Mouse (Mus musculus) heart, adult 2 months (tissue): ENCODE measurements at regions not wholly inside any gene's neighbourhood (a gene's known extent, or its start where the extent isn't known, plus 50 kb on each side); places are given as distances from the start of the nearest gene placed in this dataset.

Source experiments
- DNase-seq, 2 experiments: peaks; one replicate each; pipeline ENCODE4 v3.0.0; 2021
- H3K27ac ChIP-seq: fragments of 200-600 bp; 2 replicates; pipeline ENCODE4 v1.8.1; 2022
- H3K27me3 ChIP-seq: fragments of 200-500 bp; 2 replicates; pipeline ENCODE4 v1.6.1; 2012; ENCODE audit warnings: mild to moderate bottlenecking, low read length, inconsistent platforms, mixed read lengths; ENCODE audit not compliant: control insufficient read depth, insufficient read depth
- H3K36me3 ChIP-seq: fragments of 200-500 bp; 2 replicates; pipeline ENCODE4 v1.6.1; 2012; ENCODE audit warnings: low read length, inconsistent platforms; ENCODE audit not compliant: control insufficient read depth, insufficient read depth
- H3K4me1 ChIP-seq: fragments of 200-500 bp; 2 replicates; pipeline ENCODE4 v1.6.1; 2011; ENCODE audit warnings: low read length; ENCODE audit not compliant: control insufficient read depth, insufficient read depth
- H3K4me3 ChIP-seq: fragments of 200-600 bp; 2 replicates; pipeline ENCODE4 v1.8.1; 2022
- H3K79me2 ChIP-seq: fragments of 200-500 bp; replicated peaks from 2 replicates; pipeline ENCODE4 v1.6.1; 2012; ENCODE audit warnings: mild to moderate bottlenecking, inconsistent platforms, low read length, moderate library complexity, mixed read lengths; ENCODE audit not compliant: control insufficient read depth, insufficient read depth
- H3K9ac ChIP-seq: fragments of 200-500 bp; 2 replicates; pipeline ENCODE4 v1.6.1; 2012; ENCODE audit warnings: low read depth, mild to moderate bottlenecking, control low read depth, inconsistent platforms, low read length, mixed read lengths
- CTCF ChIP-seq: fragments of 200-600 bp; IDR thresholded peaks from 2 replicates; pipeline ENCODE4 v1.8.1; 2022; ENCODE audit warnings: antibody characterized with exemption, mild to moderate bottlenecking, moderate library complexity
- EP300 ChIP-seq: fragments of 200-500 bp; IDR thresholded peaks from 2 replicates; pipeline ENCODE4 v1.6.1; 2011; ENCODE audit warnings: low read depth, low read length, control low read depth; ENCODE audit not compliant: insufficient read depth
- POLR2A ChIP-seq: fragments of 200-500 bp; IDR thresholded peaks from 2 replicates; pipeline ENCODE4 v1.6.1; 2011; ENCODE audit warnings: mild to moderate bottlenecking, low read depth, low read length, control low read depth; ENCODE audit not compliant: insufficient read depth
- WGBS: fragments of 180-500 bp; shearing (Covaris S2); methylation state at CpG from one replicate; pipeline ENCODE4 v1.1.7; 2018; 5-methylcytosine and 5-hydroxymethylcytosine counted together
- intact Hi-C: fragments of 180-260 bp; cut with DNase I; formaldehyde crosslinking; loops from one replicate; pipeline ENCODE4 v1.15.1; 2025

DNA sequence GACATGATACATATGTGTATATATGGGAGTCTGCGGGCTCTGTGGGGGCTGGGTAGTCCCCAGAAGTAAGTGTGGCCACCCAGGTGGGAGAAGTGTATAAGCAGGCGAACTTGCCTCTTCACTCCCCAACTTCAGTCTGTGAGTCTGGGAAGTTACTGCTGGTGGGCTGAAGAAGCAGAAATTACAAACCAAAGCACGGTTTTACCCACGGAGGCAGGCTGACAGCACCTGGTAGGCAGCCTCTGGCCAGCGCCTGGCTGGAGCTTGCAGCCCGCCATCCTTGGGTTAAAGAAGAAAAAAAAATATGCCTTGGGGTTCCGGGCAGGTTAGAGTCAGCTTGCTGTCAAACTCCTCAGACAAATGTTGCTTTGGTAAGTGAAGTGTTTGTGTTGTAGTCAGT, 131.9 kb upstream of the Ubr2 start:
- 12% methylated on average over 7 of the region's 7 CpGs for WGBS
- no peaks in the 10 kb centered on the region for H3K79me2 ChIP-seq
- peak overlapping the region; percentile 41 for H3K27ac ChIP-seq
- H3K9ac ChIP-seq, result peak overlapping the region; percentile 54
- H3K4me3 ChIP-seq, result peak overlapping the region; percentile 59
- intact Hi-C loops, result loop anchor here (5.0 kb wide), 1 partner anchor 225 kb away; the partner anchor contains the start of gene Mrps10
- peaks cover 2% of the 10 kb centered on the region; the same call in 1 of the 2 replicates for H3K4me1 ChIP-seq
- no peak for TF ChIP-seq EP300
- no peak for TF ChIP-seq POLR2A
- no peak for TF ChIP-seq CTCF
- DNase-seq, result peak; percentile 18 to 34
- no peaks in the 10 kb centered on the region for H3K27me3 ChIP-seq
- no peaks in the 10 kb centered on the region for H3K36me3 ChIP-seq

DNA sequence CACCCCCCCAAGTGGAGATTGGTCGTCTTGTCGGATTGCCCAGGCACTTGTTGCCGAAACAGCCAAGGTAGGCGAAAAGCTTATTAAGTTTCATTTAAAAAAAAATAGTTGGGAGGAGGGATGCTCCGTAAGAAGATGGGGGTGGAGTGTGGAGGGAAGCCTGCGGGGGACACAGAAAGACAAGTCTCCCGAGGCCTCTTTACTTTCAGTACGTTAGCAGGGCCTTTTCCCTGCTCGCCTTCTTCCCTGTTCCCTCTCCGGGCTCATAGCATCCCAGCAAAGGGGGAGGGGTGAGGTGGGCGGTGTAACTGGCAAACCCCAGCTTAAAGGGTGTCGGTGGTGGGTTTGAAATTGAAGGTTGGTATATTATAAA, 131.5 kb upstream of the Ubr2 start:
- intact Hi-C loops, result loop anchor here (2.0 to 5.0 kb wide), 2 partner anchors 35 to 225 kb away; partner anchors contain the start of gene Mrps10
- Histone ChIP-seq H3K4me1 (peaks cover 2% of the 10 kb centered on the region; the same call in 1 of the 2 replicates), H3K9ac (peak overlapping the region; percentile 54), H3K79me2 (no peaks in the 10 kb centered on the region), H3K27ac (peak overlapping the region; percentile 41), H3K27me3 (no peaks in the 10 kb centered on the region), H3K4me3 (peak overlapping the region; percentile 59), H3K36me3 (no peaks in the 10 kb centered on the region)
- 3% methylated on average over 12 of the region's 12 CpGs for WGBS
- DNase-seq, result peak; percentile 28 to 41
- TF ChIP-seq EP300, result 0 out of 2 replicates have a peak, but pooled peaks have one; percentile 17
- no peak for TF ChIP-seq POLR2A
- TF ChIP-seq CTCF, result no peak

DNA sequence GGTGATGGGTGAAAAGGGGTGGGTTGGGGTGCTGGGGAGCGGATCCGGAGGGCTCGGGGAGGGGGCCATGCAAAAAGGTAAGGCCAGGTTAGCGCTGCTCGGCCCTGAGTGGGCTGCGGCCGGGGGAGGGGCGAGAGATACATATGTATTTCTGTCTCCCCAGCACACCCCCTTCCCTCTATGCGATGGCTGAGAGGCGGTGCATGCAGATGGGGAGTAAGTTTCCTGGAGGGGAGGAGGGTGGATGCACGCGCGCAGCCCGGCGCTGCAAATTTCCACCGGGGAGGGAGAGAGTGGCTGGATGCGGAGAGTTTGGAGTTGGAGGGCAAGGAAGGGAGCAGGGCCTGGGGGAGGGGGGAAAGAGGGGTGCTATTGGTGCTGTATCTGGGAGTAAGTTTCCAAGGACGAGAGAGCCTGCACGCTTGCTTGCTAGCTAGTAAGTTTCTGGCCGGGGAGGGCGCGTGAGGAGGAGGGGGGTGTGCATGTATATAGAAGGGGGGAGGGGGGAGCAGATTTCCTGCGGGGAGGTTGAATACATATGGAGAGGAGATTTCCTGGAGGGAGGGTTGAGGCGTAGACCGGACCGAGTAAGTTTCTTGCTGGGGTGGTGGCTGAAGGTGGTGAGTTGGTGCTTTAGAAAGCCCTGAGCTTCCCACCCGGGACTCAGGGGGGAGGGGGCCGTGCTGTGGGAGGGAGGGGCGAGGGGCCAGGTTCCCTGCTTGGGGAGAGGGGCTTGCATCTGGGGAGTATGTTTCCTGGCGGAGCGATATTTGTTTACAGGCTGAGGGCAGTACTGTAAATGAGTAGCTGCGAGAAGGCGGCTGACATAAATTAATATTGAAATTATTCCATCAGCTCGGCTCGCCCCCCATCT, 130.8 kb upstream of the Ubr2 start:
- peak; percentile 74 for DNase-seq
- H3K27ac ChIP-seq, result peak overlapping the region; percentile 49
- intact Hi-C loops, result loop anchor here (2.0 to 5.0 kb wide), 2 partner anchors 36 to 226 kb away; partner anchors contain the start of gene Mrps10
- no peaks in the 10 kb centered on the region for H3K36me3 ChIP-seq
- no peaks in the 10 kb centered on the region for H3K79me2 ChIP-seq
- TF ChIP-seq EP300 (no peak), POLR2A (peak; percentile 38; the same call in 1 of the 2 replicates)
- peak overlapping the region; percentile 41 for H3K9ac ChIP-seq
- WGBS, result under 1% methylated on average over 34 of the region's 35 CpGs
- peaks cover 2% of the 10 kb centered on the region; the same call in 1 of the 2 replicates for H3K4me1 ChIP-seq
- H3K27me3 ChIP-seq, result no peaks in the 10 kb centered on the region
- peak overlapping the region; percentile 59 for H3K4me3 ChIP-seq

DNA sequence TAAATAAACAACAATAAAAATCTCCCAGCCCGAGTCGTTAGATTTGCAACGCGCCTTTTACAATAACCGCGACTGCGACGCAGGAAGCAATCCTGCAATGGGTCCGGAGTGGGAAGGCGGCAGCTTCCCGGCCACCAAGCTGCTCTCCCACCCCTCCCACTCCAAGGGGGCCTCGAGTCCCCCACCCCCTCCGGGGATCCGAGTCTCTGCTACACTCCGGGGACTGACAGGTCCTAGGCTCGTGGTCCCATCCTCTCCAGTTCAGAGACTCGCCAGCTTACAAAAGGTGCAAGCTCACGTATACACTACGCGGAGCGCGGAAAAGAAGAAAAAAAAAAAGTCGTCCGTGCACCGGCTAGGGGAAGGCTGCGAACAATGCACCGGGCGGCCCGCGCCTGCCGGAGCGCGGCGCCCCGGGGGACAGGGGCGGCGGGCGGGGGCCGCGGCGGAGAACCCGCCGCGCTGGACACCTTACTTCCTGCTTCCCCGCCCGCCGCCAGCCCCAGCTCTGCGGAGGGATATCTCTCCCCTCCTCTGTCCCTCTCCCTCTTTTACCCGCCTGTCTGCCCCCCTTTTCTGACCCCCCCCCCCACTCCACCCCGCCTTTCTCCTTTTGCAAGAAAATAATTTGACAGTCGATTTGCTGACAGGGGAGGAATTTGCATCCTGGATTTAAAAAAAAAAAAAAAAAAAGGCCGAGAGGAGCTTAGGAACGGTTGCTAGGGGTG, 130.0 kb upstream of the Ubr2 start:
- peak; percentile 68 to 70 for DNase-seq
- intact Hi-C loops, result loop anchor here (2.0 to 5.0 kb wide), 2 partner anchors 36 to 227 kb away; partner anchors contain the start of gene Mrps10

DNA sequence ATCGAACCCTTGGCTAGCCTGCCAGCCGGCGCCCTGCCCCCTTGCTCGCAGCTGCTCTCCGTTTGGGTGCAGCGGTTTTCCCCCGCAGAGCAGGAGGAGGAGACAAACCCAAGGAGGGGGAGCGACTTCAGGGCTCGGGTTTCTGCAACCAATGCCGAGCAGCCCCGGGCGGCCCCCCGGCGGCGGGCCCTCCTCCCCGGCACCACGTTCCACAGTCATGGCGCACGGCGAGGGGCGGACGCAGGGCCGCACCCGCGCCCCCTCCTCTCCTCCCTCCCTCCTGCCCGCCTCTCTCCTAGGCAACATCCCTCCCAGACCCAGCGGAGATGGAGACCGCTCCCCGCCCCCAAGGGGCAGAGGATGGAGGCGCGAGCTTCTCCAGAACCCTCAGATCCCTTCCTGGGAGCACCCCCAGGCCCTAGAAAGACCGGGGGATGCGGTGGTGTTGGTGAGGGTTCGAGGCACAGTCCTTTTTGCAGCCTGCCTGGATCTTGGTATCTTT, 129.4 kb upstream of the Ubr2 start:
- Histone ChIP-seq H3K27me3 (no peaks in the 10 kb centered on the region), H3K4me3 (peak overlapping the region; percentile 67), H3K4me1 (peaks cover 2% of the 10 kb centered on the region; the same call in 1 of the 2 replicates), H3K79me2 (no peaks in the 10 kb centered on the region), H3K36me3 (no peaks in the 10 kb centered on the region), H3K27ac (peak overlapping the region; percentile 80), H3K9ac (peak overlapping the region; percentile 68)
- intact Hi-C loops, result loop anchor here (2.0 to 5.0 kb wide), 2 partner anchors 37 to 228 kb away; partner anchors contain the start of gene Mrps10
- DNase-seq, result peak; percentile 90 to 94
- WGBS, result under 1% methylated on average over 31 of the region's 34 CpGs
- TF ChIP-seq EP300 (no peak), POLR2A (peak; percentile 68), CTCF (peak; percentile 7; the same call in 1 of the 2 replicates)

More for the DNA sequence above, 130.0 kb upstream of the Ubr2 start:
- WGBS, result 1% methylated on average over 46 of the region's 53 CpGs
- peak overlapping the region; percentile 67 for H3K4me3 ChIP-seq
- TF ChIP-seq CTCF (no peak), POLR2A (no peak), EP300 (no peak)
- H3K27ac ChIP-seq, result peak overlapping the region; percentile 80
- peaks cover 2% of the 10 kb centered on the region; the same call in 1 of the 2 replicates for H3K4me1 ChIP-seq
- H3K9ac ChIP-seq, result peak overlapping the region; percentile 68
- H3K36me3 ChIP-seq, result no peaks in the 10 kb centered on the region
- H3K27me3 ChIP-seq, result no peaks in the 10 kb centered on the region
- no peaks in the 10 kb centered on the region for H3K79me2 ChIP-seq
